Mouse (Mus musculus) forelimb bud, embryonic 11.5 days (tissue): ENCODE results near the gene Slc19a1.
A peak's percentile ranks its signal among the peaks of the same experiment; 100 is the strongest.

Experiments
- DNase-seq: peaks from one replicate; pipeline ENCODE4 v3.0.0-alpha.2; 2012; ENCODE audit warnings: low read depth, low spot score

Gene Slc19a1

GRCm38 (mm10) chr10:77031768-77032375 lies at the start of gene Slc19a1:
Slc19a1 (plus strand) TSS chr10:77032241.
- no peak for DNase-seq

GRCm38 (mm10) chr10:76988586-76988985 lies 43.5 kb upstream of the Slc19a1 start:
- no peak for DNase-seq

DNA sequence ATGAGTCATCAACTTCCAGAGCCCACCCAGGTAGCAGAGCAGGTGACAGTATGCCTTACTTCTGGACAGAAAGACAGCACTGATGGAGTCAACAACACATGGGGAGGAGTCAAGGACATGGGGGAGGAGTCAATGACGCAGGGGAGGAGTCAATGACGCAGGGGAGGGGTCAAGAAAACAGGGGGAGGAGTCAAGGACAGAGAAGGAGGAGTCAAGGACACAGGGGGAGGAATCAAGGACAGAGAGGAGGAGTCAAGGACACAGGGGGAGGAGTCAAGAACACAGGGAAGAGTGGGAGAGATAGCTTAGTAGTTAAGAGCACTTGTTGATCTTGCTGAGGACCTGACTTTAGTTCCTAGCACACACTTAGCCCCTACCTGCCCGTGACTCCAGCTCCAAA lies 39.6 kb upstream of the Slc19a1 start:
- DNase-seq: no peak

GRCm38 (mm10) chr10:76997759-76998513 lies 34.1 kb upstream of the Slc19a1 start:
- DNase-seq: no peak

- peak; percentile 12 for DNase-seq
Measured at GRCm38 (mm10) chr10:77004936-77005335, 27.1 kb upstream of the Slc19a1 start.

GRCm38 (mm10) chr10:77007433-77008108 lies 24.5 kb upstream of the Slc19a1 start:
- peak; percentile 57 for DNase-seq

DNA sequence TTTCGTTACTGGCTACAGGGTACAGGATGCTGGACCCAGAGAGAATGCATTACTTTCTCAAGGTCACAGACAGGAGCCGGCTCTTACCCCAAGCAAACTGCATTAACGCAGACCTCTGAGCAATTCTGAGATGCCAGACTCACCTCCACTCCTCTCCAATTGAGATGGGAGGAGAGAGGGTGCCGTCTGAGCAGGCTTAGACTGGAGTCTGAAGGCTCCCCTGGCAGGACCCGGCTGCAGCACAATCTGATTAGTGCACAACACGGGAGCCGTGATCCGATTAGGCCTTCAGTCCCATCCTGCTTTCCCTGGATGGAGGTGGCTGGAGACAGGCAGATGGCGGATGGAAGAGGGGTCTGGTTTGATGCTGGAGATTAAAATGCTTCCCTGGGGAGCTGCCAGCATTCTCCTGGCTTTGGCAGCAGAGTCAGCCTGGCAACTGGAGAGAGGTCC lies 23.9 kb upstream of the Slc19a1 start:
- no peak for DNase-seq

DNA sequence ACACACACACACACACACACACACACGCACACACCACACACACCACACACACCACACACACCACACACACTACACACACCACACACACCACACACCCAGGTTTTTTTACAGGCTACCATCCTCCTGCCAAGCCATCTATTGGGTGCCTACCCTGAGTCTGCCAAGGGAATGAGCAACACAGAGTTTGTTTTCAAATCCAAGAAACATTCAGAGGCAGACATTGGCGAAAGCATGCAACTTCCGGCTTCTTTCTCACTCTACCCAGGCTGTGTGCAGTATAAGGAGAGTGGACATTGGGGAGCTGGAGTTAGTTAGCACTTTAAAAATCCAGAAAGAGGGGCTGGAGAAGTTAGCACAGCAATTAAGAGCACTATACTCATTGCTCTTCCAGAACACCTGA lies 23.3 kb upstream of the Slc19a1 start:
- DNase-seq: no peak

DNA sequence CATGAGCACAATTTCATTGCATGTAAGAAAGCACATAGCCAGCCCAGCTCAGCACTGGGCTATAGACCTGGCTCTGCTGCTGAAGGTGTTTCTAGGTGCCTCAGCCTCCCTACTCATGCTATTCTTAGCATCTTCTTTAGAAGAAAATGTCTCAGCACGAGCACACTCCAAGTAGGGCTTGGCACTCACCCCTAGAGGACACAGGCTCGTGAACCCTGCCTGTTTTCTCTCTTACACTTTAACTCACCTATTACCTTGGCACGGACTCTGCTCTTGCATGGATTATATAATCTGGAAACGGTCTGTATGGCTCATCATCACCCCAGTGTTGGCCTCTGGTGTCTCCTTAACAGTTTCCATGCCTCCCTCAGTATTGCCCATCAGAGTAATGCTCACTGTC lies 20.4 kb upstream of the Slc19a1 start:
- no peak for DNase-seq

GRCm38 (mm10) chr10:77016080-77016479 lies 16.0 kb upstream of the Slc19a1 start:
- DNase-seq: no peak

GRCm38 (mm10) chr10:77016499-77016898 lies 15.5 kb upstream of the Slc19a1 start:
- no peak for DNase-seq

GRCm38 (mm10) chr10:77017061-77017460 lies 15.0 kb upstream of the Slc19a1 start:
- DNase-seq: no peak

GRCm38 (mm10) chr10:77017662-77018061 lies 14.4 kb upstream of the Slc19a1 start:
- no peak for DNase-seq

DNA sequence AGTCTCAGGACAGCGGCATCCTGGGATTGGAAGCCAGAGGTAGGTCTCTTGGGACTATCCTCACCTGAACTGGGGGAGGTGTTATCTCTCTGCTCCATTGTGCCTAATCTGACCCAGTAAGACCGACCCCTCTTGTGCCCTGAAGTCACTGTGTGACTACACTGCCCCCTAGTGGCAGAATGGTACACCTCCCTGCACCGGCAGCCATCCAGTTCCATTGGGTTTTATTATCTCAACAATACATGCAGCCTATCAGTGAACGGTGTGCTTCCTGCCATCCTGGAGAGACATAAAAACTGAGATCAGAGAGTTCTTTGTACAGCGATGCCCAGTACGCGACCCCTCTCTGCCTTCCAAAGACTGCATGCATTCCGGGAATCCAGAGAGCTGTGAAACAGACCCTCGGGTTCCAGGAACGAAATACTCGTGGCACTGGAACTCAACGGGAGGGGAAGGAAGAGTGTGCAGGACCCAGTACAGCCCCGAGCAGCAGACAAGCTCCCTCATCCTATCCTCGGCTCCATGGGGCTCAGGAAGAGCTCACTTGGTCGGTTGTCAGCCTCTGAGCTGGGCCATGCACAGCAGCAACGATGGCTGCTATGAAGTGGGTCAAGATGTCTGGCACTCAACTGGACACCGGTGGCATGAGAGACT lies 10.5 kb upstream of the Slc19a1 start:
- DNase-seq: peak; percentile 87

DNA sequence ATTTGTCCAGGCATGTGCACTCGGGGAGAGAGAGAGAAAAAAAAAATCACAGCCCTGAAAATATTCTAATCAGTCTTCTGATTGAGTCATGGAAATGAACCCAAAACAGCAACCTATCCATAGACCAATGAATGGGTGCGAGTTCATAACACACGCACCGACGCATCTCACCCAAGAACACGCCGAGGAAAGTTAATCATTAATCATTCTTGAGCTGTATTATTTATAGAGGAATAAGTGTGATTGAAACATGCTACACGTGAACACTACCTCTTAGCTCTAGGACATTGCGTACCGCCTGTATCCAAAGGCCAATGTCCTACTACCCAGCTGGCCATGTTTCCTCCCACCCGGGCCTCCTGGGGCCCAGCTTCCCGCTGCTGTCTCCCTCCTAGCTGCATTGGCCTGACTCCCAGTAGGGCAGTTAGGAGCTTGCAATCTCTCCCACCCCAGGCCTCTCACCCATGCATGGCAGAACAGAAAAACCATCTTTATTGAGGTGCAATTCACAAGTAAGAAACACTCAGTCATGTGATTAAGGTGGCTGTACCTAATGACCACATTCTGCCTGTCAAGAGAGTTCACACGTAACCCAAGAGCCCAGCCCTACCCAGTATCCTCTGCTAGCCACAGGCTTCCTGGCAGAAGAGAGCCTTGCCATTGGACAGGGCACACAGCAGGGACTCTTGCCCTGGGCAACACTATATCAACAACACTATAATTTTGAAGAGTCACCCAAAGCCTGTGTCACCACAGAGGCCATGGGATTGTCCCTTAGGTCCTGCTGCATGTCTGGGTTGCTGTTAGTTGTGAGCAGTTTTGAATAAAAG lies 9.5 kb upstream of the Slc19a1 start:
- DNase-seq: no peak

- no peak for DNase-seq
Measured at GRCm38 (mm10) chr10:77024231-77024630, 7.8 kb upstream of the Slc19a1 start.

DNA sequence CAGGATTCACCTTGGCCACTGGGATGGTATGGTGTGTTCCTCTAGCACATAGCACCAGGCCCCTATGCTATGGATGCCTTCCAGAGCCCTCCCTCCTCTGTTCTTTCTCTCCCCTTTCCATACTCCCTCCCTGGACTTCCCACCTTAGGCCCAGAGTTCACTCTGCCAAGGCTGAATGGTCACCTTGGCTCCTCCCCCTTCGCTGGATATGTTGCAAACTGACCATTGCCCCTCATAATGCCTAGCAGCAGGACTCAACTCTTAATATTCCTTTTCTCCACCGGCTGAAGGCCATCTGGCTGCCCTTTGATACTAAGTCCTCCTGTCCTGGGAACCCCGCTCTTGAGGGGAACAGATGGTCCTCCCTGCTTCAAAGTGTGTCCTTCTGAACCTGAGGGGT lies 5.1 kb upstream of the Slc19a1 start:
- DNase-seq: no peak

- DNase-seq: no peak
Measured at GRCm38 (mm10) chr10:77028782-77029296, 3.2 kb upstream of the Slc19a1 start.

GRCm38 (mm10) chr10:77029761-77030160 lies 2.3 kb upstream of the Slc19a1 start:
- DNase-seq: no peak

DNA sequence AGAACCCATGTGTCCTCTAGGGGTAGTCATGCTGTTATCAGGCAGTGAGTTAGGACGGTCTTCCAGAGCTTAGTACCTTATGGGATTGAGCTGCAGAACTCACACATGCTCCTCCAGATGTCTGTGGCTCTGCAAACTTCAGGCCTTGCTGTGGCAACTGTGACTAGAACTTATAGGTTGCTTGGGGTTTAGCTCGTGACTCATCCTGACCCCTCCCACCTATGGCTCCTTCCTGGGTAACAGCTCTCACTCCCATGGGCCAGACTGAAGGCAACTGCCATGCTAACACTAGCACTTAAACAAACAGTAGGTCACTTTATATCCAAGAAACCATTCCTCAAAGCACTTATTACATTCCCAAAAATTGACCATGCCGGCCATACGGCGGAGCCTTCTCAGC lies 1.4 kb upstream of the Slc19a1 start:
- no peak for DNase-seq
